Mouse (Mus musculus) embryo, embryonic 10.5 days (tissue): Measurements from ENCODE around the gene Chchd10.
A peak's percentile ranks its signal among the peaks of the same experiment; 100 is the strongest.
"Not testable (repeated sequence)": the region's sequence is repeated elsewhere in the genome, so short reads cannot be mapped to it uniquely, and the experiment has no call there.

Experiments
- DNase-seq: peaks from one replicate; pipeline ENCODE4 v3.0.0-alpha.2; 2015; ENCODE audit warnings: low spot score

Chchd10 gene

GRCm38 (mm10) chr10:75932891-75933290 lies at the start of gene Chchd10:
TSS of gene Chchd10 (plus strand) at chr10:75933130.
- DNase-seq: no peak

DNA sequence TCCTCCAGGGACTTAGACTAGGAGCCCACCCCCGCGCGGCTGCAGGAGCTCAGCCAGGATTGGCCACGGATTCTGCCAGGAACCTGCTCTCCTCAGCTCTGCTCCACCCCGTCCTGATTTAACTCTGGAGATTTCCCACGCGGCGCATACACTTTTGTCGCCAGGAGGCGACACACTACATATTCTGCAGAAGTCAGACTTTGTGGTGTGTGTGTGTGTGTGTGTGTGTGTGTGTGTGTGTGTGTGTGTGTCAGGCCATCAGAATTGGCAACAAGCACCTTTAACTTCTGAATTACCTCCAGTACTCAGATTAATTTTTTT lies 49.7 kb upstream of the Chchd10 start:
- DNase-seq: peak; percentile 87

GRCm38 (mm10) chr10:75884742-75885141 lies 48.2 kb upstream of the Chchd10 start:
- no peak for DNase-seq

GRCm38 (mm10) chr10:75887504-75887903 lies 45.4 kb upstream of the Chchd10 start:
- DNase-seq: not testable (repeated sequence)

DNA sequence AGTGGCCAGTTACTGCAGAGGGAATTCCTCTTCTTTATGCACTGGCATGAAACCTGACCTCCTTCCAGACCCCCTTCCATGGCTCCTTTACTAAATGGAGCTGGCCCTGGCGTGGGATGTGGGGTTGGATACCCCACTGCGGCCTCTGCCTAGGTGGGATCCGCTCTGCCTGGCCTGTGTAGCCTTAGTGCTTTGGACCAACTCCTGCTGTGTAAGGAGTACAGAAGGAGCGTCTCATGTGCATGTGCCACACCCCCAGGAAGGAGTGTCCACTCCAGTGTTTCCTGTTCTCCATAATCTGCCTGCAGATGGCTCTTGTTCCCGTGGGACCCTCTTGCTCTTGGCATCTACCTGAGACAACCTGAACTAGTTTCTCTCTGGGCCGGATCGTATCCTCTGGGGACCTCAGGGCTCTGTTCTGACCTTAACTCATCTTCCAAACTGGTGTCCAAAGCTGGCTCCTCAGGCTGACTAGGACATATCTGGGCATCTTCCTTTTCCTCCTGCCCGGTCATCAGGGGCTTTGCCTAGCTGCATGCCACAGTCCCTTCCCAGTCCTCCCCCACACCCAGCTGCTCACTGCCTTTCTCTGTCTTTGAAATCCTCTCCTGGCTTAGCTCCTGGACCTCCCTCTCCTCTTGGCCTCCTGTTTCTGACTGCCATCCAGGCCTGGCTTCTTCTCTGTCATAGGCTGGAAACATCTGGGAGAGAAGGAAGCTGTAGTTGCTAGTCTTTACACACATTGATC lies 43.4 kb upstream of the Chchd10 start:
- peak; percentile 10 for DNase-seq

DNA sequence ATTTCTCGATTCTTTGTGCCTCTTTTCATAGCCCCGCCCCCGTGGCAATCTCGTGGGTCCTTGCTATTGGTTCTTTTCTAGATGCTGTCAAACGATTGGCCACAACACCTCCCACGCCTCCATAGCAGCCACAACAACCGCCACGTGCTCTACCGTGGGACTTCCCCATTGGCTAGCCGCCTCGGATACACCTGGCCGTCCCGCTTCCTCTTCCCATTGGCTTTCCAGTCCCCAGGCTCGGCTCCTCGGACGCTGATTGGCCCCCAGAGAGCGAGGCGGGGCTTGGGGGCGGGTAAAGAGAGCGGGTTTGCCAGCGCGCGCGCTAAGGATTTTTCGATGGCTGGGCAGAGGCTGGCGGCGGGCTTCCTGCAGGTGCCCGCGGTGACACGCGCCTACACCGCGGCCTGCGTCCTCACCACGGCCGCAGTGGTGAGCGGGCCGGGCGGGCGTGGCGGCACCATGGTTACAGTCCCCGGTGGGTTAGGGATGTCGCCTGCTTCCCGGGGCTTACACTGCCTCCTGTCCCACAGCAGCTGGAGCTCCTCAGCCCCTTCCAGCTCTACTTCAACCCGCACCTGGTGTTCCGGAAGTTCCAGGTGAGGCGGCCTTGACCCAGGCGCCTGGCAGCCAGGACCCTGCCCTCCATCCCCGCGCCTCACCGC lies 39.7 kb upstream of the Chchd10 start, which contains the start of gene Derl3:
Derl3 (plus strand) TSS at position 325 of the 662 bp plus-strand sequence.
- DNase-seq: peak; percentile 98

DNA sequence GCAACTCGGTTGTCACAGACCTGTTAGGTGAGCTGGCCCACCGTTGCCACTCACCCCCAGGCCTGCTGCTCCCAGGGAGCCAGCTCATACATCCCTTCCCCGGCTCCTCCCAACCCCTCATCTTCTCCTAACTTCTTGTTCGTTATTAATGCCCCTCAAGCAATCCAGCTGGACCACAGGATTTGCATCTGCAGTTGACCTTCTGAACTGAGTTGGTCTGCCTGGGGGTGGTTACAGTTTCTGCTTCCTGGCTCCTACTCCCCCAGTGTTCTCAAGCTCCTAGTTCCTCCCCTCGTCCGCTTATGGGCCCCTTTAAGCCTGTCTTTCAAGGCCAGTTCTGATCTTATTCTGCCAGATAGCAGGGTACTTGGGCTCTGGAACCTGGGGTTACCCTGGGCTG lies 38.3 kb upstream of the Chchd10 start:
- no peak for DNase-seq

DNA sequence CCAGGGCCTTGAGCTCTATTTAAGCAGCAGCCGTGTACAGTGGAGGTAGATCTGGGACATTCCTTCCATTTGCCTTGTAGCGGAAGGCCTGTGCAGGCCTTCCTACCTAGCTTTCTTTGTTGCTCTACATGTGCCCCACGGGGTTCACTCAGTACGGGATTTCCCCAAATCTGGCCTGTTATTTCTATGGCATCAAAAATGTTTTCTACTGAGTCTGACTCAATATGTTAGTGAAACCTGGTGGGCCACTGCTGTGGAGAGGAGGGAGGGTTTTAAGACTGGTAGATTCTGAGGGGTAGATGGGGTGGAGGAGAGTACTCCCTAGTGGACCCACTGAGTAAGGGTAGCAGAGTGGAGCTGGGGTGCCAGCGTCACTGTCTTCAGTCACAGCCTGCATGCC lies 37.2 kb upstream of the Chchd10 start:
- DNase-seq: no peak

DNA sequence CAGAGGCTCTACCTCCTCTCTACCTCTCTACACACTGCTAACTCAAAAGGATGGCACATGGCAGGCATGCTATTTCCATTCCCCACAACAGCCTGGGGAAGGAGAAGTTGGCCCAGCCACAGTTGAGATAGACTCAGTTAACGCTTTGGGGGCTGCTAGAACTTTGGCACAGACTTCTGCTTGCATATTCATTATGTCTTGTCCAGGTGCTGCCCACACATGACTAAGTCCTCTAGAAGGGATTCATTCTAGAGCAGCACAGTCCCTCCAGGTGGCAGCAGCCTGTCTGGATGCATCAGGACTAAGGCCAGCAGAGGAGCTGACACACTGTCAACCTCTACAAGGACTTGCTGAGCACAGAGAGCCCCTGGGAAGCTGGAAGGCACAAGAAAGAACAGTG lies 36.7 kb upstream of the Chchd10 start:
- DNase-seq: no peak

GRCm38 (mm10) chr10:75897373-75897772 lies 35.6 kb upstream of the Chchd10 start:
- DNase-seq: peak; percentile 83

DNA sequence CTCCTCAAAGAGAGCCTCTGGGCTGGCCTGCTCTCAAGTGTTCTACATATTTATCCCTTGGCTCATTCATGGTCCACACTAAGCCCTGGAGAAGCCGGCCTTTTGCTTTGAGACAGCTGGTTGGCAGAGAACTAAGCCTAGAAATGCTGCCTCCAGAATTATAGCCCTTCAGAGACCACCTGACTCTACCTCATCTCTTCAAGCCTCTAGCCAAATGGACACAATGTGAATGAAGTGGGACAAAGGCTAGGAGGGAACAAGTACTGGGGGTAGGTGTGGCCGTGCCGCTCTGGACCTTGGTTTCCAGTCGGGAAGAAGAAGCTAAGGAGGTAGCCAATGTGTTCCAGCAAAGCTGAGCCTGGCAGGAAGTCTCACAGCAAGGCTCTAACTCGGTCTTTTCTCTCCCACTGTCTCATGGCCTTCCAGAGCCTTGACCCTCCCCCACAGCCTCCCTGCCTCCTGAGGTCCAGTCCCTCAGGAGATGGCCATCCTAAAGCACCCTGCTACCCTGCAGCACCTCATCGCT lies 34.8 kb upstream of the Chchd10 start:
- DNase-seq: no peak

DNA sequence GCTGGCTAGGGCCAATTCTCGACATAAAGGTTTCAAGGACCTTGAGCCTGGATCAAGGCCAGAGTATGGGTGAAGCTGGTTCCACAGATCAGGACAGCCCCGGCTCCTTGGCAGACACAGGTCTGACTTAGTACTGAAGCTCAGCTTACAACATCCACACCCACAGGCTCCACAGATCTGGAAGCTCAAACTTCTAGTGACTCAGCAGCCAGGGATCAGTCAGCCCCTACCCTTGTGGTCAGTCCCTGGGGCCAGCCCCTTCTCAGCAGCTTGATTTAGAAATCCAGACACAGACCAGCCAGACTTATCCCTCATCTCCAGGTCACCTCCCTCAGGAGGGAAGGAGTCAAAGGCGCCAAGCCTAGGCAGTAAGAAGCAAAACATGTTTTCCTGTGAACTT lies 34.1 kb upstream of the Chchd10 start:
- no peak for DNase-seq

GRCm38 (mm10) chr10:75904391-75904790 lies 28.5 kb upstream of the Chchd10 start:
- no peak for DNase-seq

DNA sequence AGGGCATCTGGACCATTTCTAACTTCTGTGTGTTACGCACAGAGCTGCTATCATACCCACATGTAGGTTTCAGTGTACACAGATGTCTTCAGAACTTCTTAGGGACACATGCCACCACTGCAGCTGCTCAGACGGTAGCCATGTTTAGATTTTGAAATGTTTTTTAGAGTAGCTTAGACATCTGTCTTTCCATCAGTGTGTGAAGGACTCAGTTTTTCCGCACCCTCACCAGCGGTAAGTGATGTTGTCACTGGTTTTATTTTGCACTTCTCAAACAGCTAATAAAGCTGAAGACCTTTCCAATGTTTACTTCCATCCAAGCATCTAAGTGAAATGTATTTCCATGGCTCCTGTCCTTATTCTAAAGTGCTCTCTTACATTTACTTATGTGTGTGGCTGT lies 26.0 kb upstream of the Chchd10 start:
- no peak for DNase-seq

DNA sequence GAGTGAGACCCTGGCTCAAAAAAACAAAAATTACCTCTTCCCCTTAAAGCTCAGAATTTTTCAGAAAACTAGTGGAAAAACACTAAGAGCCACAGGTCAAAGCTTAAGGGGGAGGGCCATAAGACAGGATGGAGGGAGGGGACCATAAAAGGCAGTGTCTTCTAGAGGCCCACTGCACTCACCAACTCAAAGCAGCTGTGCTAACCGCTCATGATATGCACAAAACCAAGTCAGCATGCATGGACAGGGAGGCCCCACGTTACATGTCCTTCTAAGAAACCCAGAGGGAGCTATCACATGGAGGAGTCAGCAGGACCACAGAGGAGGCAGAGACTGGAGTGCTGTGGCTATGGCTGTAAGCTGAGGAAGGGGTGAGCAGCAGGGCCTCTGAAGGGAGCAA lies 22.2 kb upstream of the Chchd10 start:
- DNase-seq: no peak

- no peak for DNase-seq
Measured at GRCm38 (mm10) chr10:75913013-75913589, 19.8 kb upstream of the Chchd10 start.

DNA sequence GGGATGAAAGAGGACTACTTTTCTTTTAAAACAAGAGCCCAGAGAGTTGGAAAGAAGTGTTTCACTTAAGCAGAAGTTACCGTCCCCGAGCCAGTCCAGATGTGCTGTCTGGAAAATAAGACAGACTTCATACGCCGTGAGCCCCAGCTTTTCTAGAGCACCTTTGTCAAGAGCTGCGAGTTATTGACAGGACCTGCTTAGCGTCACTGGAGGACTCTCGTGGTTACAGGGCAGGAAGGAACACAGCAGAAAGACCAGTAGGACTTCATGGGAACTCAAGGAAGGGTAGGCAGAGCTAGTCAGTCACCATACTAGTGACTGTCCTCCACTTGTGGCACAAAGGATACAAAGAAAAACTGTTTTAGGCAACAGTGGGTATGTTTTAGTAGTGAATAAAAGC lies 17.4 kb upstream of the Chchd10 start:
- DNase-seq: no peak

DNA sequence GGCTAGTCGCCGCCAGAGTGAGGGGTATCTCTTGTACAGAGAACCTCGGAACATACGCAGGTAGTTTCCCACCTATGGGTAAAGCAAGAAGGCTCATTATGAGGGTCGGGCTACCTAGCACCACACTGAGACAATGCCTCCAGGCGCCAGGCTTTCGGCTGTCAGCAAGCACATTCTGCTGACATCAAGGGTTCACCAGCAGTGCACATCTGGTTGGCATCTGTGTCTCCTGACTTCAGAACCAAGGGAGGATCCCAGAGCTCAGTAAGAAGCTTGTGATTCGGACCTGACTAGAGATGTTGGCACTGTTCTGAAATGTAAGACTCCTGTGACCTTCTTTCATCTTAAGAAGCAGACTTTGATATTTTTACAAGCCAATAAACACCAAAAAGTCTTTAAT lies 16.1 kb upstream of the Chchd10 start:
- DNase-seq: peak; percentile 44

- DNase-seq: no peak
Measured at GRCm38 (mm10) chr10:75919026-75919425, 13.9 kb upstream of the Chchd10 start.

GRCm38 (mm10) chr10:75921026-75921725 lies 11.8 kb upstream of the Chchd10 start, which contains the start of gene Smarcb1:
TSS of gene Smarcb1 (minus strand) at chr10:75921617.
- peak; percentile 98 for DNase-seq

- DNase-seq: no peak
Measured at GRCm38 (mm10) chr10:75921726-75922560, 11.0 kb upstream of the Chchd10 start.

DNA sequence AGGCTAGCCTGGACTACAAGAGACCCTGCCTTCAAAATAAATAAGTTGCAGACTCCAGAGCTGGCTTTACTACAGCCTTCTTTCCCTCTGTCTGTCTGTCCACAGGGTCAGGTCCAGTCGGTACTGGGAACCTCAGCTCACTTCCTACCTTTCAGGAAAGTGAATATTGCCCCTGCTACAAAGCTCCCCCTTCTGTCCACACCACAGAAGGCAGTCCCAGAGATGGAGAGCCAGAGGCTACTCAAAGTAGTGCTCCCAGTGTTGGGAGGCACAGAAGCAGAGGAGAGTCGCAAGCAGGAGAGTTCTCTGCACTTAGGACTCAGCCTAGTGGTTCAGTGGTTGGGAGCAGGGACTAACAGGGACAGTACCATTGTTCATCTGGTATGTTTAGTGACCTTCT lies 8.6 kb upstream of the Chchd10 start:
- no peak for DNase-seq
